Mouse (Mus musculus) T-helper 17 cell (primary cell): Measurements from ENCODE around the gene Phf2.

ENCODE experiments used
- in situ Hi-C, 2 experiments: fragments of 300-600 bp; cut with MboI, MseI; formaldehyde crosslinking; loops; 1 replicate in 1 of 2; 2 replicates in 1 of 2; pipeline ENCODE4 v1.15.1; 2025; ENCODE audit warnings: high pct_unique_total_duplicates in 2 of 2

Phf2 gene

DNA sequence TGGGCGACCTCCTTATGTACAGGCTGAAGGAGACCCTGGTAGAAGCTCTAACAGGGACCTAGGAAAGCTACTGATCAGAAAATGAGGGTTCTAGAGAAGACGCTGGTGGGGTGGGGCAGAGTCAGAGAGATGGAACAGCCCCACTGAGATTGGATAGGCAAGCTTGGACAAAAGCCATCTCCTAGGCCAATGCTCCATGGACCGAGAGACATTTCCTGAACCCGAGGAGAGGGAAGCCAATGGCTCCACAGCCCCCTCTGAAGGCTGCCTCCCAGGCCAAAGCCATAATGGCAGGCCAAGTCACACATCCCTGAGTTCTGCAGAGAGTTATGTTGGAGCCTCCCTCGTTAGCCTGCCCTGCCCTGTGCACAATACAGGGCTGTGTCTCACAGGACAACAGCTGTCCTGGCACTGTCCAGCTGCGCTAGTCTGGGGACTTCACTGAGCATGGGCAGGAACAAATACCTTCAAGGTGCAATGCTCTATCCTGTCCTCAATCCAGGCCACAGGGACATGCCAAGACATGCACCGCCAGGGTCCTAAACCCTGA is 60.6 kb downstream of the Phf2 start:
- in situ Hi-C loops, result loop anchor here in 1 of 2 experiments (25.0 kb wide), 1 partner anchor 1627 kb away; the partner anchor contains the start of gene Gm47429

DNA sequence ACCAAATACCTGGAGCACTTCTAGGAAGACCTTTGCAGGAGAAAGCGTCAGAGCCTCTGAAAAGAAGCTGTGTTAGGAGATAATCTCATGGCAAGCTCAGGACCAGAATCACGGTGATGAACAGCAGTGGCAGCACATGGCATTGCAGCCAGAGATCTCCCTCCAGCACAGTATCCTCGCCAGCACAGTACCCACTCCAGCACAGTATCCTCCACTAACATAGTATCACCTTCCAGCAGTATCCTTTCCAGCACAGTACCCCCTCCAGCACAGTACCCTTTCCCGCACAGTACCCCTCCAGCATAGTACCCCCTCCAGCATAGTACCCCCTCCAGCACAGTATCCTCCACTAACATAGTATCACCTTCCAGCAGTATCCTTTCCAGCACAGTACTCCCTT is 61.3 kb downstream of the Phf2 start:
- in situ Hi-C loops, result loop anchor here in 1 of 2 experiments (5.0 to 25.0 kb wide), 2 partner anchors 157 to 1628 kb away; partner anchors contain the start of gene Gm47429

DNA sequence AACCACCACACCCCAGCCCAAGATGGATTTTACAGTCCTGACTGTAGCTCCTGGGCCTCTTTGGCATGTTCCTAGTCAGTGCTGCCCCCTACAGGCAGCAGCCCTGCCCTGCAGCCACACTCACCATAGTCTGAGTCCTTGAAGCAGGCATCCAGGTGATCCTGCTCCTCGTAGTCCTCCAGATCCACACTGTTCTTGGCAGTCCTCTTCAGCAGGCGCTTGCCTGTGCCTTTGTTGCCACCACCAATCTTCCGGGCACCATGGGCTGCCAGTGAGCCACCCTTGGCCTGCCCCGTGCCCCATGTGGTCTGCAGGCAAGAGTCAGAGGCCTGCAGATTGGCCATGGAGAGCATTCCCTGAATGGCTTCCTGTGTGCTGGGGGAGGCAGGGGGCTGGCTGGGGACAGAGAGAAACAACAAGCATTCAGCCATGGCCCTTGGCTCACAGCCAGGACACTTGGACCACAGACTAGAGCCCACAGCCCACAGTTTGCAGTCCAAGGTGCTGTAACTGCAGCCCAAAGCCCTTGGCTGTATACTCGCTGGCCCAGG is 63.4 kb downstream of the Phf2 start:
- in situ Hi-C loops, result loop anchor here in 1 of 2 experiments (5.0 to 25.0 kb wide), 2 partner anchors 155 to 1630 kb away; partner anchors contain the start of gene Gm47429

DNA sequence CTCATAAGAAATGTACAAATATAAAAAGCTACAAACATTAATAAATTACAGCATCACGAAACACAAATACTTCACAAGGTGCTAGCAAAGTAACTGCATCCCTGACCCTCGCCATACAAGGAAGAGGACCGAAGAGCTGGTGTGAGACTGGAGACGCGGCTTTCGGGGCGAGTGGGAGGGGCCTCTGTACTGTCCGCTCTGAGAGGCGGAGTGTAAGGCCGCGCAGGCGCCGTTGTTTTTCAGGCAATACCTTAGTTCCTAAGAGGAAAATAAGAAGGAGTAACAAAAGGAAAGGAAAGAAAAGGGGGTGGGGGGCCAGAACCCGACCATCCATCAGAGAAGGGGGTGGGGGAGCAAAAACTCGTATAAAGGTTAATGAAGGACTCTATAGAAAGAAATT is 68.7 kb downstream of the Phf2 start:
- in situ Hi-C loops, result loop anchor here in 1 of 2 experiments (25.0 kb wide), 1 partner anchor 1635 kb away; the partner anchor contains the start of gene Gm47429

DNA sequence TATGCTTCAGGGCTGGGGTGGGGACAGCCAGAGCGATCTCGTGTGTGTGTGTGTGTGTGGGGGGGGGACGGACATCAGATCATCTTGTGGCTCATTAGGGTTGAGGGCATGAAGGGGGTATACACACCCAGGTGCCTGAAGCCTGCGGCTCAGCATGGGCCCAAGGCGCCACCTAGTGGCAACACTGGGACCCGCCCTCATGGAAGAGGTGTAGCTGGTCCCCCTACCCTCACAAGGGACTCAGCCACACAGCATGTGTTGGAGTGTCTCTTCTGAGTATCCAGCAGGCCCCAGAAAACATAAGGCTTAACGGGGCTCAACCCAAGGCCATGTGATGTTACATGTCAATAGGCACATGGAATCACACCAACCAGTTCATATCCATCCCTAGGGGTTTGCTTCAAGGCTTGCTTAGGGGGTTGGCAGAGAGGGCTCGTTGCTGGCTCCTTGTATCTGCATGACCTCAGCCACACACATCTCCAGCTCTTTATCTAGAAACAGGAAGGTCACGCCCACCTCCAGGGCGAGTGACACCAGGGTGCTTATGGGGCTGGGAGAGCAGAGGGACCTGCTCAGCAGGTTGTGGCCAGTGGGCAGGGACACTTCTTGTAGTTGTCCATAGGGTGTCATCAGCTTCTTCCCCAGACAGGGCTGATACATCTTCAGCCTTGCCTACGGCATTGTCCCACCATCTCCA is 69.9 kb downstream of the Phf2 start:
- in situ Hi-C loops, result loop anchor here in 1 of 2 experiments (25.0 kb wide), 1 partner anchor 1636 kb away; the partner anchor contains the start of gene Gm47429

DNA sequence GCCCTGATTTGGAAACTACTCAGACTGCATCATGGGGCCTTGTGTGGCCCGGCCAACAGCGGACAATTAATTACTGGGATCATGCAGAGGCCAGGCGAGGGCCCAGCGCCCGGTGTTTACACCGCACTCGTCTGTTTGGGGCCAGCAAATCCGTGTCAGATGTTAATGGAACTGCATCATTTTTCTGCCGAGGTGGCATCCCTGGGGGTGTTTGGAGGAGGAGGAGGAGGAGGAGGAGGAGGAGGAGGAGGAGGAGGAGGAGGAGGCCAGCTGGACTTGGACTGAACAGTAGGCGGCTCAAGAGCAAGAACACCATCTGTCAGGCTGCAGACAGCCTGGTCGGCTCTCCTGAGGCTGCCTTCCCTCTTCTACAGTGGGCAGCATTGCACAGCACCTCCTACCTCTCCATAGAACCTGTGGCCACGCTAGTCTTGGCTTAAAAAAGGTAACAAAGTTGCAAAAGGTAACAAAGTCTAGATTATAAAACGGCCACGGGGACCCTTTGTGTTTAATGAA is 72.6 kb downstream of the Phf2 start:
- in situ Hi-C loops, result no loop called here

DNA sequence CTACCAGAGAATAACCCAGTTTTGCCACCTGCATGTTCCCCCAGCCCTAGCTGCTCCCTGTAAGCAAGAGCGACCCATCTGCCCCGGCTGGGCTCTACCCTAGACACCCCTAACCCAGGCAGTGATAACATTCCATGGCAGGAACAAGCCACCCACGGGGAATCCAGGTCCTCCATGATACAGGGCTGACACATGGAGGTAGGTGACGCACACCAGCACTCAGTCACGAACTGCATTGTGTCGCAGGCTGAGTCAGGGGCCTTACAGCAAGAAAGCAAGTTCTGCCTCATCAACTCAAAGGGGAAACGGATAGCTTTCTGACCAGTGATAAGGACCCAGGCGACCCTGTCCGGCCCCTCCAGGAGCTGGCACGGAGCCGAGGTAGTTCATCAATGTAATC is 74.0 kb downstream of the Phf2 start:
- in situ Hi-C loops, result no loop called here

DNA sequence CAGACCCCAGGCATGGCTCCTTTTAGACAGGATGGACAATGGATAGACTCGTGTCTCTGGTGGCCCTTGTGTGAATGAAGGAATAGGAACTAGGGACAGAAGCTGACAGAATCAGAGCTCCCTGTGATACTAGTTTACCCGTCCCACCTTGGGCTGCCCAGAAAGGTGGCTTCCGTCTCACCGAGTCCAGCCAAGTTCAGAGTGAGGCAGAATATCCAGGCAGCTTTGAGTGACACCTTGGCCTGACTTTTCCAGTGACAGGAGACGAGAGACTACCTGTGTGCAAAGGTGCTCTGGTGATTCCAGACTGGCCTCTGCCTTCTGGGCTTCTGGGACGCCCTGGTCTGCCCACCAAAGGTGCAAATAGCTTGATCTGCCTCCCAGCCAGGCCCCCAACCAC is 75.2 kb downstream of the Phf2 start:
- in situ Hi-C loops, result no loop called here

DNA sequence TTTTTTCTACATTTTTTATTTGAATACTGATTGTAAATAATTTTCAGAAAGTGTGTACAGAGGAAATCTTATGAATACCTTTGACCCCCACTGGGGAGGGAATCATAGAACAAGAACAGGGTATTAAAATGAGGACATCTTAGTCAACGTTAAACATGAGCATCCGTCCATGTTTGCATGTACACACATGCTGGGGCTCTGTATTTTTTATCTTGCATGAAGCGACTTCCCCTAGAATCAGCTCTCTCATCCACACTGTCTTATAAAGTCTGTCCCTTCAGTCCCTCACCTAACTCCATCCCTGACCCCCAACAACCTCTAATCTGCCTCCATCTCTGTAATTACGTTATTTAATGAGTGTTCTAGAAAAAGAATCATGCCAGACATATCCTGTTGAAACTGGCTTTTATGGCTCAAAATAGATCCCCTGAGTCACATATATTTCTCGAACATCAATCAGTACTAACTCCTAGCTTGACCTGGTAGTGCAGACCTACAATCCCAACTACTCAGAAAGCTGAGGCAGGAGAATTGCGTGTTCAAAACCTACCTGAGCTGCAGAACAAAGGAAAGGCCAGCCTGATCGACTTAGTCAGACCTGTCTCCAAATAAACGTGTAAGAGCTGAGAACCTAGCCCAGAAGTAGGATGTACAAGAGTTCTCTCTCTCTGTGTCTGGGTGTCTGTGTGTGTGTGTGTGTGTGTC is 86.2 kb downstream of the Phf2 start:
- in situ Hi-C loops, result no loop called here

DNA sequence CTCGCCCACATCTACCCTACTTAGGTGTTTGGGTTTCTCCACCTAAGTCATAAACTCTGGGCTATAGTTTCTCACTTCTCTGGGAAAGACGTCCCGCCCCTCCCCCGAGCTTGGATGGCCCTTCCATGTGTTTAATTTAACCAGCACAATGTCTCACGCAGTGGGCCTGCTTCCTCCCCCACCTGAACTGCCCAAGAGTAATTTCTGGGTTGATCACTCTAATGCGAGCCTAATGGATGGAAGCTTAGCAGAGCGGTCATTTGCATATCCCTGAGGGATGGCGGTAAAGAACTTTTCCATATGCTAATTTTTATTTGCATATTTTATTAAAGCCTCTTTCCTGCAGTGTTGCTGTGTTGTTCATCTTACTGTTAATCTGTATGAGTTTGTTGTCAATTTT is 86.8 kb downstream of the Phf2 start:
- in situ Hi-C loops, result no loop called here

DNA sequence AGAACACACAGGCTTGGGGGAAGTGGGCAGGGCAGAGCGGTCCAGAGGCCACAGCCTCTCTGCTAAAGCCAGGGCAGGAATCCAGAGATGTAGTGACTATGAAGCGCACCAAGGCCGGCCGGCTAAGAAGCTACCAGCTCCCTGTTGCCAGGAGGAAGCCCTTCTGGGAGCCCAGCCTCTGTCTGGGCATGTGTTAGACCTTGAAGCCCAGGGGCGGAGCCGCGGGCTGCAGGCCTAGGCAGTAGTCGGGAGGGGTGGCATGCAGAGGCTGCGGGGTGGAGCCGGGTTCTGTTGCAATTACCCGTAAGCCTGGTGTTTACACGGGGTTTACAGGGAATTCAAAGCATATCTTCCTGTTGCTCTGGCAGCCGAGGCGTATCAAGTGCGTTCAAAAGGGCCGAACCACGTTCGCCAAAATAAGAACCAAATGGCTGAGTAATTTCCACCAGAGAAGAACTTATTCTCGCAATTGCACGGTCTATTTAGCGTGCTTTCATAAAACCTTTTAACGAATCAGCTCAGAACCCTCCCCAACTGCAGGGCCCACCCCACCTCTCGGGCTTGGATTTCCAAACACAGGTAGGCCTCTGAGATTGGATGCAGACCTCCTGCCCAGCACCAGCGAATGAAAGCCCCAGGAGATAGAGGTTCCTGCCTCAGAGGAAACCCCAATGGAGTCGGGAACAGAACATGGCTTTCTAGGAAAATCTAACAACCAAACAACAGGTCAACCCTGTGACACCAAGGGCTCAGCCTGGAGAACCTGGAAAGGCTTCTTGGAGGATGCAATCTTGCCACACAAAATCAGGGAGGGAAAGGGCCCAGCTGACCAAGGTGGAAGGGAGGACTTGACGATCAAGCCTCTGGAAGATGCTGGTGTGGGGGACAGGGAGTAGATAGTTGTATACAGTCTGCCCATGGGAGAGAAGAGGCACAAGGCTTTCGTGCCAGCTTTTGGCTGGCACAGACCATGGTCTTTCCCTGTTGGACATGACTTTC is 87.9 kb downstream of the Phf2 start:
- in situ Hi-C loops, result no loop called here

DNA sequence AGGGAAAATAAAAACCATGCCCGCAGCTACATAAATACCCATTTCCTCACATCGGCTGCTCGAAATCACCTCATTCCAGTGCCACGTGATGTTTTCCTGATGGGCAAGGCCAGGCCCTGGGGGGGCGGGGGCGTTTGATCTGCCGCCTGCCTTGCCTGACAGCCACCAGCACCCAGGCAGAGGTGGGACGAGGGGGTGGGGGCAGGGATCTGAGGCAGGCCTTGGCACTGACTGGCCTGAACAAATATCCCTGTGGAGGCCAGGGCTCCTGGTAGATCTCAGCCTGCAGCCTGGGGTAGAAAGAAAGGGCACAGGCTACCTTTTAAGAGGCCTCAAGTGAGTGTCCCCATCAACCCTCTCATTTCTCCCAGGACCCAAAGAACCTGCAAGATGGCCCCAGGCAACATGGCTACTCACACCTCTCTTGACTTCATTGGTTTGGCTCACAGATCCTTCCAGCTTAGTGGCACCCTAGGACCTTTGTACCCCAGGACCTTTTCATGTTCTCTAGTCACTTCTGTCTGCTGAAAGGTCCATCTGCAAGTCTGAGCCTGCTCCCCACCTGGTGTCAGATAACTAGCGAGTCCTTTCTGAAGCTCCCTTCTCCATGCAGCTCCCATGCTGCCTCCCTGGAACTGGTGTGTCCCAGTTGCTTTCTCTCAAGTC is 90.4 kb downstream of the Phf2 start:
- in situ Hi-C loops, result no loop called here

DNA sequence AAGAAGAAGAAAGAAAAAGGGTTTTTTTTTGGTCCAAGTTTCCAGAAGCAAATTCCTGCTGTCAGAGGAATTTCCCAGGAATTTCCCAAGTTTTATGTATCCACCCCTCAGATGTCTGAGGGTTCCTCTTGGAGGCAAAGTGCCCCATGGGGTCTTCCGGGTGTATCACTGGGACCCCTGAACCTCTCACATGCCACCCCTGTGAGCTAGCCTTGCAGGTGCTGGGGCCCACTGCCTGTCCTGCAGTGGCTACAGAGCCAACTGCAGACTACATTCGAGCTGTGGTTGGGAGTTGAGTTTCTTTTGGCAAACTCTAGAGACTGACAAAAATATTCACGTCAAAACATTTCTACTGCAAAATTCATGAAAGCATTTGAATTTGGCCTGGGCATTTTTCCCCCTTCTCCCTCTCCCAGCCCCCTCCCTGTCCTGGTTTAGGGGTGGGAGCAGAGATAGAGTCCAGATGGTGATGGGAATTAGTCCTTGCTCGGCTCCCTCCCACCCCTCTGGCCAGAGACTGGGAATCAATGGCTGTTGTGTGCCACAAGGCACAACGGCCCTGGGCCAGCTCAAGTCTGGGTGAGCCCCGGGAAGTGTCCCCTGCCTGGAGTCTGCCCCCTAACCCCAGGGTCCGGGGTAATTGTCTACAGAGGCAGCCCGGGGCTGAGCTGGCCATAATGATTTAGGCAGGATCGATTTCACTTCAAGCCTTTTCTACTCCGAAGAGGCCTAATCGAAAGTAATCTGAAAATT is 91.2 kb downstream of the Phf2 start:
- in situ Hi-C loops, result no loop called here

DNA sequence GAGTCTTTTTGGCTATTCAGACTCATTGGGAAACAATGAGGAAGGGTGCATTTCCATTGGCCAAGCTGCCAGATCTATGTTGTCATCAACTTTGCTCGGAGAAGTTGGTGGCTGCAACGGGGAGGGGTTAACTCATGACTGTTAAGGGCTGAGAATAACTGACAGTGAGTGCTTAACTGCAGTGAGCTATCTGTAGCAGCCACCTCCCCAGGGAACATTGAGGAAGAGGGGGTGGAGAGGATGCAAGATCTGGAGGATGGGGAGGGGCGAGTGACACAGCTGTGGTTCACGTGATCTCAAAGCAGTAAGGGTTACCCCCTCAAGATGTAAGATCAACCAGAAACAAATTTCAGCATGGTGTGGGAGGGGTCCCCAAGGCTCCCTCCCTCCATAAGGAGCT is 92.8 kb downstream of the Phf2 start:
- in situ Hi-C loops, result no loop called here

DNA sequence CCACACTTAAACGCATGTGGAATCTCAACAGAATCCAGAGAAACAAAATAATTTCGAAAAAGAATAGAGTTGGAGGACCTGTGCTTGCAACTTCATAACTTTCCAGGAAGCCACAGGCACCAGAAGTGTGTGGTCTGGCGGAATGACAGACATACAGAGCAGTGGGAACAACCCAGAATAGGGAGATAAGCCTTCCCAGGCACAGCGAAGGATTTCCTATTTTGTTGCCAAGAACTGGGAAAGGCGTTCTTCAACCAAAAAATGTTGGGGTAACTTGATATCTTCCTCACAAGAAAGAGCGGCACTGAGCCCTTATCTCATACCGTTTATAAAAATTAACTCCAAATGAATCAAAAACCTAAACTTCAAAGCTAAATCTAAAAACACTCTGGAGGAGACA is 96.4 kb downstream of the Phf2 start:
- in situ Hi-C loops, result no loop called here

DNA sequence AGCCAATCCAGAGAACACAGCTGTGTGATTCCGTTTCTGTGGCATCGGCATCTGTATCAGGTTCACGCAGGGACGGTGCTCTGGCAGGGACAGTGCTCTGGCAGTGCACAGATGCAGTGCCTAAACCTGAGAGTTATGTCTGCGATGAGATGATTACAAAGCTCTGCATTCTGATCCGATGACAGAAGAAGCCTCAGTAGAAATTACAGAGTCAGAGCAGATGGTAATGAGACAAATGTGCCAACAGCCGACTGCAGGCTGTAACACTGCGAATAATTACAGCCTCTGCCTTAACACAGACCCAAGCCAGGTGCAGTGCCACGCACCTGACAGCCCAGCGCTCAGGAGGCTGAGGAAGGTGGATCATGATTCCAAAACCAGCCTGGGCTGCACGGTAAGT is 102.8 kb downstream of the Phf2 start:
- in situ Hi-C loops, result no loop called here

DNA sequence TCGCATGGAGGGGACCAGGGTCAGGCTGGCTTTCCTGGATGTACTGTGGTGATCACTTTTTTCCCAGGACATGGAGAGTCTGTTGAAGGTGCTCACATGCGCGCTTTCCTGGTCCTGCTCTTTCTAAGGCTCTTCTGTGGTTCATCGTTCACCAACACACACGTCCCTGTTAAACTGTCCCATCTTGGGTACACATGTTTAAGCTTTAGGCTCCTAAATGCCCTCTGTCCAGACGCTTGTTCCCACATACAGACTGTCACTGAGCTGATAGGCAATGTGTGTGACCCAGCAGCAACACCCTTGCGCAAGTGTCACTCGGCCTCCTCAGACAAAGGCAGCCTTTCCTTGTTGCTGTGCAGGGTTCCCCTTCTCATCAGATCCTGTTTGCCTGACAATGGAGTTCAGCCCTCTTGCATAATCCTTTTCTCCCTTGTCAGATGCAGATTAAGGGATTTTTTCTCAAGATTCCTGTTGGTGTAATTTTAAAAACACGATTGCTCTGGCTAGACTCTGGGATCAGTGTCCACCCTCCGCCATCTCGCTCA is 107.1 kb downstream of the Phf2 start:
- in situ Hi-C loops, result no loop called here

DNA sequence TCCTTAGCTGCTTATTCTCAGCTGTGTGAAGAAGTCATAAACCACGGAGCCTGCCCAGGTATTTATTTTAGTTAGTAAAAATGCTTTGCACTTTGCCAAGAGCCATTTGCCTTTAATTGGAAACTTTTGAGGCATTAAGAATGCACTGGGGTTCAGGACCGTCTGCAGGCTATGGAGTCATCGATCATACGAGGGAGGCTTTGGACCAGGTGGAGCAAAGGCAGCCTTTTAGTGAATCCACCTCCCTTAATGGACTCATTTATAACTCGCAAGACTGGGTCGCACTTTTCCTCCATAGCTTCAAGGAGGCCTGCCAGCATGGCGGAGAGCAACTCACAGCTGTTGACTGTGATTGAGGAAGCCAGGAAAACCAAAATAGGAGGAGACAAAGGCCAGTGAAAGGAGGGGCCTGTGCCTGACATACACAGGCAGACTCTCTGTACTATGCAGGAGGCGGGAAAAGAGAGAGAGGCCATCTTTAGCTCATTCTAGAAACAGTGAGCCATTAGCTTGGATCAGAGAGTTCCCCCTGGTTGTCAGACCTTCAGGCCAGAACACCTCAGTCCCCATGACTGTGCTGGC is 110.0 kb downstream of the Phf2 start:
- in situ Hi-C loops, result no loop called here

DNA sequence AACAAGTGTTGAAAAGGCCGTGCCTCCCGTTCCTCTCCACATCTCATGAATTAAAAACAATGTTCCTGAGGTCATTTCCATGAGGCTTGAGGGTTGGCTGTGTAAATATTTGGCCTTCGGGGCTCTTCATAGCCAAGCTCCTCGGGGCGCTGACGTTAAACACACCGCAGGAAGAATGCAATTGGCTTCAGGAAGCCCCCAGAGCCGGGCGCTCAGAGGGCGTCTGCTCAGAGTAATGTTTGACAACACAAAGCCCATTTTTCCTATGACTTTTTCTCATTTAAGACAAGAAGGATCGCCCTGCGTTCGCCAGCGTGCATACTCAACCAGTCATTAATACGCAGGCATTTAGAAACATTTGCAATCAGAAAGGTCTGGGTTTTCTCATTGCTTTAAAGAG is 114.2 kb downstream of the Phf2 start:
- in situ Hi-C loops, result no loop called here
